Mouse (Mus musculus): ENCODE results near the gene Endod1. TPM values are rescaled to one million over a fixed set of nuclear protein-coding genes. Genes with fewer than 3 reads are reported as not detected.

Gene Endod1
- total RNA-seq, 2 experiments from 2014 or later = 59.7 to 68.6 TPM

- intact Hi-C loops (cut with DNase I) = loop anchor here (1.0 to 5.0 kb wide), 2 partner anchors 453 to 495 kb away; no protein-coding TSS in a partner anchor
- DNase-seq (ENCODE audit: low spot score in 2 of 2) = peak; percentile 63 to 68
These were observed 39.2 kb downstream of the Endod1 start for GRCm38 (mm10) chr9:14342041-14342668.

DNA sequence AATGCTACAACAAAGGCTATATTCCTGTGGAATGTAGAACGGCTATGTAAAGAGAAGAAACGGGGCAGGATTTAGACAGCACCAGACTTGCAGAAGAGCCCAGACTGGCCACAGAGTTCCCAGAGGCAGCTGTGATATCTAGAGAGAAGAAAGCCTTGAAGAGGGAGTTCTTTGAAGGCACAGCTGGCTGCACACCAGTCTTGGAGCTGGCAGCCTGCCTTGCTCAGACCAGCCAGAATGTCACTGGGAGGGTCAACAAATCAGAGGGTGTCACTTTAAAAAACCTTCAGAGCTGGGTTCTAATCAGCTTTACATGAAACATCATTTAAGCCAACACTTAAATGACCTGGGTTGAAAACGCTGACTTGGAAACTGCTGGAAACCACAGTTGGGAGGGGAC, 42.6 kb downstream of the Endod1 start:
- intact Hi-C loops (cut with DNase I) = no loop called here

DNA sequence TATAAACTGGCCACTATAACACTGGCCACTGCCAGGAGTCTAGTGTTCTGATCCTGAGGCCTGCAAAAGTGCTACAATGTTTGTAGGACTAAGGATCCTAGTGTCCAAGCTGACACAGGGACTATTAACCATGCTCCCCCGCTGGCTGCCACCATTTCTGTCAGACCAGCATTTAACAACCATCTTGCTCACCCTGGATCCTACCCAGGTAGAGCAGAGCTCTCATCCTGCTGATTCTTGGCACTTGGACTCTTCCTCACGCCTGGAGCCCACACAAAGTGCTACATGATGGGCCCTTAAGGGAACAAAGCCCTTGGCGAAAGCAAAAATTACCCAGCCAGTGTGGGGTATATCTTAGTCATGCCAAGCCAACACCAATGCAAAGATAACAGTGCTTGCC, 44.4 kb downstream of the Endod1 start:
- peak; percentile 21 to 26 for DNase-seq (ENCODE audit: low spot score in 2 of 2)
- intact Hi-C loops (cut with DNase I) = no loop called here

More for the DNA sequence above, 42.6 kb downstream of the Endod1 start:
- no peak for DNase-seq (ENCODE audit: low spot score in 2 of 2)

GRCm38 (mm10) chr9:14335829-14336228, 45.5 kb downstream of the Endod1 start:
- no peak for DNase-seq (ENCODE audit: low spot score in 2 of 2)
- intact Hi-C loops (cut with DNase I) = no loop called here

GRCm38 (mm10) chr9:14316618-14317017, 64.7 kb downstream of the Endod1 start:
- intact Hi-C loops (cut with DNase I) = no loop called here
- no peak for DNase-seq (ENCODE audit: low spot score in 2 of 2)

DNA sequence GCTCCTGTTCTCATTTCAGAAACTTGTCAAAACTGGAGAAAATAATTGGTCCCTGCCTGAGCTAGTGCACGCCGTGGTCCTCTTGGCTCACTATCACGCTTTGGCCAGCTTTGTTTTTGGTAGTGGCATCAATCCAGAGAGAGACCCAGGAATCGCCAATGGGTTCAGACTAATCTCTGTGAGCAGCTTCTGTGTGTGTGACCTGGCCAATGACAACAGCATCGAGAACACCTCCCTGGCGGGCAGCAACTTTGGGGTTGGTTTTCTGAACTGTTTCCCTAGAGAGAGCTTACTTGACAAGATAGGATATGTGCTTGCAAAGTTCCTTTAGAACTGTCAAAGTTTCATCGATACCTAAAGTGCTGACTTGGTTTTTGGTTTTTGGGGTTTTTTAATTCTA, 66.8 kb downstream of the Endod1 start:
- no peak for DNase-seq (ENCODE audit: low spot score in 2 of 2)
- intact Hi-C loops (cut with DNase I) = no loop called here

- intact Hi-C loops (cut with DNase I) = no loop called here
- DNase-seq (ENCODE audit: low spot score in 2 of 2) = no peak
These were observed 67.3 kb downstream of the Endod1 start for GRCm38 (mm10) chr9:14313968-14314367.

DNA sequence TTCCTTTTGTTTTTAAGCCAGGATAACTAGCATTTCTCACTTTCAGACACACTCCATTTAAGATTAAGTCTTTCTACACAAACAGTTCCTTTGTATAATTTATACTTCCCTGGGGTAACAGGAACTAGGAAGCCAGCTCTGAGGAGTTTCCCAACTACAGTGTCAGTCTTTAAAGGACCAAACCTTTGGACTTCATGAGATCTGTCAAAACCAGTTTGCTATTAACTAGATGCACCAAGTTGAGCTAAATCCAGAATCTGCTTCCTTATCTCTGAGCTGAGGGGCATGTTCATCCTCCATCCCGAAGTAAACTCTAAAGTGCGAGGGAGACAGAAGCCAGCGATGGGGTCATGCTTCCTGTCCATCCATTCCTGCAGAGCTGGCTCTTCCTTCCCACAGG, 74.0 kb downstream of the Endod1 start:
- no peak for DNase-seq (ENCODE audit: low spot score in 2 of 2)
- intact Hi-C loops (cut with DNase I) = no loop called here

DNA sequence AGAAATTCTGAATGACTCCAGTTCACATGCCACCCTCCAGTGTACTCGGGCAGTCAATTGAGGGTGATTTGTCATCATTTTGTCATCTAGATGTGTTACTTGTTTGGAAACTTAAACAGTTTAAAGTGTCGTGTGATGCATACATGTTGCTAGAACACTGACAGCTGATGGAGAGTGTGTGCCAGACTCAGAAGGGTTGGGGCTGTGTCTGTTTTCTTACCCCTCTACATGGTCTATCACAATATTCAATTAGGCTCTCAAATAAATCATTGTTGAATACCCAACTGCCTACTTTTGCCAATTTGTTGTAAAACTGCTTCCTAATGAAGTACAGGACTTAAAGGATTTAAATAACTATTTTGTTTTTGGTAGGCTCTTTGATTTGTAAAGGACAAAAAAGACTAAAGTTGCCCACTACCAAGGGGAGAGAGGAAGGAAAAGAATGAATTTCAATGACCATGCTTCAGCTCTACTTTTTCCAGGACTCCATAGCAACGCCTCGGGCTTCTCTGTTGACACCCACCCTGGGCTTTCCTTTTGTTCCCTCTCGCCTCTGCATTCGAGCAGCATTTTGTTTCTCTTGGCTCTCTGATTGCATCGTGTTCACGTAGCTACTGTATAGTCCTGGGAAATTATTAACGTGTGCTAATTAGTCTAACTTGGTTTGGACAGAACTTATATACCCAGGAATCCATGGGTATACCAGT, 76.9 kb downstream of the Endod1 start:
- DNase-seq (ENCODE audit: low spot score in 2 of 2) = no peak

More for the DNA sequence above, 76.9 kb downstream of the Endod1 start:
- intact Hi-C loops (cut with DNase I) = no loop called here

Other genes with a start within 250 kb of the Endod1 start
- 100 to 1,000 TPM; 109 to 125 TPM for gene Sesn3, start 106.4 kb downstream of the Endod1 start, total RNA-seq (2021)
- 1 to 10 TPM; 2.3 to 2.4 TPM for gene Kdm4d, start 119.0 kb upstream of the Endod1 start, total RNA-seq (2021)
- 10 to 100 TPM; 84.1 to 85.4 TPM for gene Cwc15, start 119.1 kb upstream of the Endod1 start, total RNA-seq (2021)

Measured in left cerebral cortex, postnatal 36 days (tissue).